19 mouse cellular contexts compared by ENCODE assay signal in genomic region chr13:109118296-109118800, GRCm38 (mm10).
DNase-seq lines count a peak whose midpoint lies in the region; ATAC-seq lines count a peak whose summit lies in the region.
"Had no signal": no experiment of that assay in that cellular context is flagged by ENCODE, and none has a peak within 500 bp of the region (broad histone marks: within the 10 kb centered on the region; RNA-seq: fewer than 3 reads in every experiment).

No protein-coding gene starts in this region.

- H3K4me1 ChIP-seq in neural tube, embryonic 12.5 days = 0 out of 2 replicates have a peak, but pooled peaks cover 17% of the 10 kb centered on the region
- peaks cover 12% of the 10 kb centered on the region; the same call in 1 of the 2 replicates for H3K4me1 ChIP-seq in hindbrain, embryonic 14.5 days (replicated peaks; ENCODE audit: control insufficient read depth, insufficient read depth, low read length)
- no peaks in the 10 kb centered on the region for H3K4me1 ChIP-seq in neural tube, embryonic 14.5 days (ENCODE audit: control insufficient read depth, insufficient read depth, low read length)
- H3K4me1 ChIP-seq in liver, embryonic 12.5 days = peaks cover 7% of the 10 kb centered on the region; the same call in 1 of the 2 replicates

- H3K27me3 ChIP-seq in neural tube, embryonic 12.5 days (replicated peaks) = no peaks in the 10 kb centered on the region
- peaks cover 15% of the 10 kb centered on the region for H3K27me3 ChIP-seq in hindbrain, embryonic 14.5 days (ENCODE audit: control insufficient read depth, insufficient read depth, low read length)
- no peaks in the 10 kb centered on the region for H3K27me3 ChIP-seq in neural tube, embryonic 14.5 days (ENCODE audit: control insufficient read depth, insufficient read depth, low read length)
- H3K27me3 ChIP-seq in liver, embryonic 12.5 days (replicated peaks) = peaks cover 39% of the 10 kb centered on the region

- no peak overlapping the region for H3K4me3 ChIP-seq in neural tube, embryonic 12.5 days
- peak overlapping the region; percentile 81 for H3K4me3 ChIP-seq in hindbrain, embryonic 14.5 days (replicated peaks; ENCODE audit: low read length)
- no peak overlapping the region for H3K4me3 ChIP-seq in neural tube, embryonic 14.5 days (ENCODE audit: low read depth, low read length)
- no peak overlapping the region for H3K4me3 ChIP-seq in liver, embryonic 12.5 days
- H3K4me3 ChIP-seq: embryonic facial prominence, embryonic 13.5 days; gastrocnemius, adult 2 months; heart, embryonic 15.5 days; lung, embryonic 15.5 days; stomach, embryonic 15.5 days had no signal

- peak overlapping the region; percentile 99 for H3K4me2 ChIP-seq in neural tube, embryonic 12.5 days (replicated peaks)
- H3K4me2 ChIP-seq in hindbrain, embryonic 14.5 days (replicated peaks) = peak overlapping the region; percentile 93
- peak overlapping the region; percentile 88; the same call in 1 of the 2 replicates for H3K4me2 ChIP-seq in neural tube, embryonic 14.5 days (ENCODE audit: low read depth, low read length)
- no peak overlapping the region for H3K4me2 ChIP-seq in liver, embryonic 12.5 days
- H3K4me2 ChIP-seq: embryonic facial prominence, embryonic 13.5 days; heart, embryonic 15.5 days; liver, embryonic 11.5 days; lung, embryonic 15.5 days; stomach, embryonic 15.5 days had no signal

- DNase-seq in cerebellum, adult 11-12 months = peak; percentile 32
- no peak for DNase-seq in cerebellum, postnatal 4 days (ENCODE audit: low spot score in 2 of 2)
- no peak for DNase-seq in neural tube, embryonic 10.5 days (ENCODE audit: extremely low spot score, low spot score)
- DNase-seq in hindbrain, embryonic 14.5 days (ENCODE audit: low spot score) = no peak
- DNase-seq in testis, postnatal 14 days (ENCODE audit: low spot score) = no peak
- DNase-seq: gastrocnemius, adult 2 months; heart, adult 18-20 months; kidney, adult 9 months had no signal

- WGBS in neural tube, embryonic 12.5 days = 81% methylated on average over 1 of the region's 1 CpGs
- 63% methylated on average over 1 of the region's 1 CpGs for WGBS in hindbrain, embryonic 14.5 days
- 60% methylated on average over 1 of the region's 1 CpGs for WGBS in neural tube, embryonic 14.5 days
- 67% methylated on average over 1 of the region's 1 CpGs for WGBS in liver, embryonic 12.5 days (ENCODE audit: insufficient replicate concordance)

- no peak overlapping the region for H3K27ac ChIP-seq in neural tube, embryonic 12.5 days
- H3K27ac ChIP-seq in hindbrain, embryonic 14.5 days = no peak overlapping the region; the same call in 1 of the 2 replicates
- H3K27ac ChIP-seq in neural tube, embryonic 14.5 days (ENCODE audit: low read depth, low read length) = no peak overlapping the region
- H3K27ac ChIP-seq in liver, embryonic 12.5 days = no peak overlapping the region
- H3K27ac ChIP-seq: embryonic facial prominence, embryonic 13.5 days; gastrocnemius, adult 2 months; heart, embryonic 15.5 days; limb, embryonic 10.5 days; lung, embryonic 15.5 days; macrophage; stomach, embryonic 15.5 days had no signal

- no peak overlapping the region for H3K9ac ChIP-seq in neural tube, embryonic 12.5 days
- no peak overlapping the region for H3K9ac ChIP-seq in hindbrain, embryonic 14.5 days
- H3K9ac ChIP-seq in neural tube, embryonic 14.5 days (replicated peaks; ENCODE audit: low read depth, low read length) = no peak overlapping the region
- no peak overlapping the region for H3K9ac ChIP-seq in liver, embryonic 12.5 days
- H3K9ac ChIP-seq: embryonic facial prominence, embryonic 13.5 days; heart, embryonic 15.5 days; lung, embryonic 15.5 days; stomach, embryonic 15.5 days had no signal

- H3K9me3 ChIP-seq in neural tube, embryonic 12.5 days = no peaks in the 10 kb centered on the region
- H3K9me3 ChIP-seq in hindbrain, embryonic 14.5 days (ENCODE audit: control insufficient read depth, low read length) = no peaks in the 10 kb centered on the region
- H3K9me3 ChIP-seq in neural tube, embryonic 14.5 days (ENCODE audit: control insufficient read depth, low read length) = no peaks in the 10 kb centered on the region
- no peaks in the 10 kb centered on the region for H3K9me3 ChIP-seq in liver, embryonic 12.5 days (replicated peaks)
- H3K9me3 ChIP-seq: embryonic facial prominence, embryonic 13.5 days; heart, embryonic 15.5 days; limb, embryonic 10.5 days; lung, embryonic 15.5 days; stomach, embryonic 15.5 days had no signal

- no peaks in the 10 kb centered on the region for H3K36me3 ChIP-seq in neural tube, embryonic 12.5 days
- no peaks in the 10 kb centered on the region for H3K36me3 ChIP-seq in hindbrain, embryonic 14.5 days (replicated peaks; ENCODE audit: control insufficient read depth, insufficient read depth)
- H3K36me3 ChIP-seq in neural tube, embryonic 14.5 days (ENCODE audit: control insufficient read depth, insufficient read depth, low read length) = no peaks in the 10 kb centered on the region
- H3K36me3 ChIP-seq in liver, embryonic 12.5 days = no peaks in the 10 kb centered on the region
- H3K36me3 ChIP-seq: embryonic facial prominence, embryonic 13.5 days; heart, embryonic 15.5 days; limb, embryonic 10.5 days; lung, embryonic 15.5 days; stomach, embryonic 15.5 days had no signal

- no peak for ATAC-seq in neural tube, embryonic 12.5 days (ENCODE audit: low FRiP score, low read depth)
- ATAC-seq in hindbrain, embryonic 14.5 days (ENCODE audit: low FRiP score) = no peak
- ATAC-seq in neural tube, embryonic 14.5 days (ENCODE audit: low read depth) = no peak
- ATAC-seq in liver, embryonic 12.5 days = no peak
- ATAC-seq: inflammation-experienced regulatory T-cells, adult 6 months had no signal
